In genomic region chr15:75271891-75272290, GRCm38 (mm10) we compare ENCODE assay signal across 37 mouse cellular contexts. TPM values are rescaled to one million over a fixed set of nuclear protein-coding genes. Genes with fewer than 3 reads are reported as not detected.
"Had no signal": no experiment of that assay in that cellular context is flagged by ENCODE, and none has a peak within 500 bp of the region (broad histone marks: within the 10 kb centered on the region; RNA-seq: fewer than 3 reads in every experiment).

No protein-coding gene starts in this region.

- H3K27ac ChIP-seq: hindbrain, embryonic 13.5 days; hindbrain, embryonic 15.5 days; hindbrain, postnatal 0 days; kidney, embryonic 15.5 days; kidney, postnatal 0 days; layer of hippocampus, adult 2 months; left cerebral cortex, adult 2 months; limb, embryonic 10.5 days; limb, embryonic 12.5 days; liver, embryonic 13.5 days; liver, embryonic 15.5 days had no signal

- H3K4me1 ChIP-seq: heart, embryonic 12.5 days; hindbrain, embryonic 13.5 days; hindbrain, embryonic 15.5 days; limb, embryonic 10.5 days; limb, embryonic 12.5 days; liver, embryonic 13.5 days; liver, embryonic 15.5 days had no signal

- H3K4me3 ChIP-seq: heart, embryonic 12.5 days; hindbrain, embryonic 13.5 days; hindbrain, embryonic 15.5 days; kidney, embryonic 15.5 days; layer of hippocampus, adult 2 months; left cerebral cortex, adult 2 months; limb, embryonic 10.5 days; limb, embryonic 12.5 days; liver, embryonic 13.5 days; liver, embryonic 15.5 days had no signal

- DNase-seq: gastrocnemius, postnatal 14 days; gastrocnemius, postnatal 36 days; heart, adult 18-20 months; heart, postnatal 10 days; kidney, adult 11 months; kidney, adult 2 months; kidney, adult 9 months; kidney, postnatal 14 days; kidney, postnatal 36 days; liver; liver, embryonic 13.5 days; liver, postnatal 0 days had no signal

RNA-seq across cellular contexts. Expression of gene Ly6f, which starts 3.7 kb away (rescaled TPM):
- total RNA-seq: gastrocnemius, adult 18-20 months; gastrocnemius, adult 8-10 months; gastrocnemius, postnatal 14 days; gastrocnemius, postnatal 36 days; heart, adult 18-20 months; heart, adult 8-10 months; heart, postnatal 10 days; heart, postnatal 25 days; hematopoietic stem cell, adult 5-6 weeks; hindbrain, postnatal 0 days; layer of hippocampus, adult 2 months; layer of hippocampus, postnatal 10 days; layer of hippocampus, postnatal 25 days; left cerebral cortex, adult 2 months; left cerebral cortex, postnatal 25 days had no signal
- polyA plus RNA-seq: heart, embryonic 12.5 days; heart, embryonic 14.5 days; heart, embryonic 16.5 days; hindbrain, embryonic 11.5 days; hindbrain, embryonic 13.5 days; hindbrain, embryonic 15.5 days; hindbrain, postnatal 0 days; intestine, embryonic 14.5 days; kidney, embryonic 15.5 days; limb, embryonic 12.5 days; limb, embryonic 14.5 days; liver, embryonic 11.5 days; liver, embryonic 13.5 days; liver, embryonic 15.5 days; liver, postnatal 0 days had no signal

RNA-seq across cellular contexts. Expression of gene BC025446, which starts 55.7 kb away (rescaled TPM):
- total RNA-seq: gastrocnemius, adult 18-20 months; gastrocnemius, postnatal 14 days; gastrocnemius, postnatal 36 days; heart, adult 18-20 months; heart, adult 8-10 months; heart, postnatal 10 days; heart, postnatal 25 days; hematopoietic stem cell, adult 5-6 weeks; hindbrain, postnatal 0 days; layer of hippocampus, adult 2 months; layer of hippocampus, postnatal 10 days; layer of hippocampus, postnatal 25 days; left cerebral cortex, adult 2 months; left cerebral cortex, postnatal 25 days had no signal
- polyA plus RNA-seq: heart, embryonic 12.5 days; heart, embryonic 14.5 days; heart, embryonic 16.5 days; hindbrain, embryonic 11.5 days; hindbrain, embryonic 13.5 days; hindbrain, embryonic 15.5 days; hindbrain, postnatal 0 days; limb, embryonic 10.5 days; limb, embryonic 12.5 days; limb, embryonic 14.5 days had no signal
